Mouse (Mus musculus): ENCODE data around the gene Abcc6. TPM values are rescaled to one million over a fixed set of nuclear protein-coding genes. Genes with fewer than 3 reads are reported as not detected.

The Abcc6 gene
- polyA plus RNA-seq, 1 experiment from 2014 or later, result 0.78 TPM

DNA sequence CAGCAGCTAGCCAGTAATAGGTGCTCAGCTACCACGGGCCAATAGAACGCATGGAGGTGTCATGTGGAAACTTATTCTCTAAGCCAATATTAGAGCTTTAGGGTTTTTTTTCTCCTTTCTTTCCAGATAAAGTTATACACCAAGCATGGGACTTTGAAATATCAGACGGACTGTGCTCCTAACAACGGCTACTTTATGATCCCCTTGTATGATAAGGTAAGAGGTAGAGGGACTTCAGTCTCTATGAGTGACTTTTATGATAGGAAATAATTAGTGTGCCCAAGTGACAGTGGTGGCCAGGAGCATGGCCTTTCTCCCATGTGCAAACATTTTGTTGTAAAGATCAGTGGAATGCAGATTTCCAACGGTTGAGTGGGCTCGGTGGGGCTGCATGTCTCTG, 7.3 kb upstream of the Abcc6 start:
- Histone ChIP-seq H3K4me2 (no peak overlapping the region), H3K27me3 (ENCODE audit: insufficient read depth, low read length) (no peaks in the 10 kb centered on the region), H3K27ac (ENCODE audit: low read depth) (no peak overlapping the region), H3K4me3 (ENCODE audit: low read depth, low read length) (no peak overlapping the region), H3K36me3 (ENCODE audit: insufficient read depth) (peaks cover 51% of the 10 kb centered on the region), H3K9me3 (ENCODE audit: low read depth, low read length) (no peaks in the 10 kb centered on the region), H3K4me1 (ENCODE audit: insufficient read depth) (peaks cover 10% of the 10 kb centered on the region), H3K9ac (no peak overlapping the region)
- 86% methylated on average over 6 of the region's 6 CpGs for WGBS
- TF ChIP-seq CTCF (IDR thresholded peaks at IDR 0.05; ENCODE audit: low read depth), result no peak
- ATAC-seq (ENCODE audit: insufficient read depth) (no peak), DNase-seq (no peak)

DNA sequence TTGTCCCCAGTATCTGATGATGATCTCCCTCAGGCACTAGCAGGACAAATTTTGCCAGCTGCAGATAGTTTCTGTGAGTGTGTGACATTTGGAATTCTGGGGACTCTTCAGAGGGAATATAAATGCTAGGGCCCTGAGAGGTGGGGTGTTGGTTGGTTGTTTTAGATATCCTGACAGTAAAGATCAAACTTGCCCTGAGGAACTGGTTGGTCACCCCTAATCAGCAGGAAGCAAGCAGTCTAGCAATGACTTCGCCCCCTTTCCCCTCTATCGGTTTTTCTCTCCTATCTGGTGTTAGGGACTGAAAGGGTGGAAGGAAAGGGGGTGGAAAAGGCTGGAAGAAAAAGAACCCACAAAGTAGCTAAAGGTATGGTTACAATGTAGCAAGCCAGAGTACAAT, 5.4 kb upstream of the Abcc6 start:
- H3K9me3 ChIP-seq (ENCODE audit: low read depth, low read length), result no peaks in the 10 kb centered on the region
- no peak for TF ChIP-seq CTCF (IDR thresholded peaks at IDR 0.05; ENCODE audit: low read depth)
- 74% methylated on average over 2 of the region's 2 CpGs for WGBS
- ATAC-seq (ENCODE audit: insufficient read depth) (no peak), DNase-seq (no peak)
- H3K4me1 ChIP-seq (ENCODE audit: insufficient read depth), result peaks cover 10% of the 10 kb centered on the region
- no peak overlapping the region for H3K9ac ChIP-seq
- no peak overlapping the region for H3K27ac ChIP-seq (ENCODE audit: low read depth)
- no peak overlapping the region for H3K4me3 ChIP-seq (ENCODE audit: low read depth, low read length)
- H3K36me3 ChIP-seq (ENCODE audit: insufficient read depth), result peaks cover 31% of the 10 kb centered on the region
- H3K27me3 ChIP-seq (ENCODE audit: insufficient read depth, low read length), result no peaks in the 10 kb centered on the region
- no peak overlapping the region for H3K4me2 ChIP-seq

DNA sequence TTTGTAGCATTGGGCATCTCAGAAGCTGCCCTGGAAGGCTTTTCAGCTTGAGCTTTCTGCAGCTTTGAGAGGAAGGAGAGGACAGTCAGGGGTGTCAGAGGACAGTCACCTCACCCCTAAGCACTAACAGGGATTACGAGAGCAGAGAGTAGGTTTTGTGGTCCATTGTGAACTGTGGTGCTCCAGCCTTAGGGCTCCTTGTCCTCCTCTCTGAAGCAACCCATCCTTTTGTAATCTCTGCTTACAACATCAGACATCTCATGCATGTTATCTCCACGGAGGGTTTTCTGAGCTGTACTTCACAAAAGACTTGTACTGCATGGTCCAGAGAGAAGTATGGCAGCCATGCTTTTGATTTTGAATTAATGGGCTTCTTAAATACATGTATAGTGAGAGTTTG, 4.9 kb upstream of the Abcc6 start:
- Histone ChIP-seq H3K27me3 (ENCODE audit: insufficient read depth, low read length) (no peaks in the 10 kb centered on the region), H3K4me2 (peak overlapping the region; percentile 86), H3K36me3 (ENCODE audit: insufficient read depth) (peaks cover 27% of the 10 kb centered on the region), H3K9me3 (ENCODE audit: low read depth, low read length) (no peaks in the 10 kb centered on the region), H3K27ac (ENCODE audit: low read depth) (no peak overlapping the region), H3K4me3 (ENCODE audit: low read depth, low read length) (peak overlapping the region; percentile 96), H3K9ac (peak overlapping the region; percentile 84), H3K4me1 (ENCODE audit: insufficient read depth) (peaks cover 10% of the 10 kb centered on the region)
- no peak for DNase-seq
- no peak for ATAC-seq (ENCODE audit: insufficient read depth)
- no peak for TF ChIP-seq CTCF (IDR thresholded peaks at IDR 0.05; ENCODE audit: low read depth)
- WGBS, result 72% methylated on average over 2 of the region's 2 CpGs

DNA sequence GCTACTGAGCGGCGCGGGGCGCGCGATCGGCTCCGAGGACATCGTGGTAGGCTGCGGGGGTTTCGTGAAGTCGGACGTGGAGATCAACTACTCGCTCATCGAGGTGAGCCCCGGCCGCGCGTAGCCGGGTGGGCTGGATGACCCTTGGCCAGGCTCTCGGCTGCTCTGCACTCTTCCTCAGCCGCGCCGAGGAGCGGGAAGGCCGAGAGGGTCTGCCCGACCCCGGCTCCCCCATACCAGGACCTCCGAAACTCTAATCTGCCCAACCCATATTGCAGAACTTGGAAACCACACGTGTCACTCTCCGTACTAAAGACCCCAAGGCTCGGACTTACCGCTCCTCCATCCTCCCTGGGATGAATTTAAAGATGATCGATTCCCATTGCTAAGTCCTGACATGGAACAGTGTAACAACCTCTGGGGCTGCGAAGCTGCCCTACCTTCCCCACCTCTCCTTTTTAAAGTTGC, 3.8 kb upstream of the Abcc6 start:
- Histone ChIP-seq H3K4me2 (peak overlapping the region; percentile 86), H3K9ac (peak overlapping the region; percentile 84), H3K27me3 (ENCODE audit: insufficient read depth, low read length) (no peaks in the 10 kb centered on the region), H3K4me3 (ENCODE audit: low read depth, low read length) (peak overlapping the region; percentile 96), H3K36me3 (ENCODE audit: insufficient read depth) (peaks cover 16% of the 10 kb centered on the region; the same call in 1 of the 2 replicates), H3K27ac (ENCODE audit: low read depth) (no peak overlapping the region), H3K4me1 (ENCODE audit: insufficient read depth) (peaks cover 10% of the 10 kb centered on the region), H3K9me3 (ENCODE audit: low read depth, low read length) (no peaks in the 10 kb centered on the region)
- TF ChIP-seq CTCF (IDR thresholded peaks at IDR 0.05; ENCODE audit: low read depth), result no peak
- WGBS, result under 1% methylated on average over 35 of the region's 35 CpGs
- ATAC-seq (ENCODE audit: insufficient read depth), result peak; percentile 47
- DNase-seq, result no peak

DNA sequence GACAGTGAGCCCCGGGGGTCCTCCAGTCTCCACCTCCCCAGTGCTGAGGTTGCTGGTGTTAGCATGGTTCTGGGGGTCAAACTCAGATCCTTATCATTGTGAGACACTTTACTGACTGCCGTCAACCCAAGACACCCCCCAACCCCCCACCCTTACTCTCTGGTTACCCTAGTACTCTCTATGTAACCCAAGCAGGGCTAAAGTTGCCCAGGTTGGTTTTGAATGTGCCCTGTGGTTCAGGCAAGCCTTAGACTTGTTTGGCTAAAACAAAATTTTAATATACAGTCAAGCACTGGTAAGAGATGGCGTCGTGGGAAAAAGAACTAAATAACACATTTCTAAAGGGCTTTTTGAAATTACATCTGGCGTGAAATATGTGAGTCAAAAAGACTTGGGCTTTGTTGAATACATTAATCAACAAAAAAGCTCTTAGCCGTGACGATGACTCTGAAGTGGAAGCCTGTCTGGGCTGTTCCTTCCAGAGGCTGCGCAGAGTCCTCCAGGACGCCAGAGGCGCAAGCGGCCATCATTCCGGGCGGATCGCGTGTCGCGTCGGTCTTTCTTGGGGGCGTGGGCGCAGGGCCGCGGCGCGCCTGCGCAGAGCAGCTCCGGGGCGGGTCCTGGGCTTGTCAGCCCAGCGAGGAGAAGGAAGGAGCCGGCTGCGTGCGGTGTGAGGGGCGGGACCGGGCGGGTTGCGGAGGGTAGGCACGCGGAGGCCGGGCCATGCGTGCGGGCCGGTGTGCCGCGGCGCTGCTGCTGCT, 3.2 kb upstream of the Abcc6 start, which contains the start of gene Nomo1:
Nomo1 (plus strand) TSS at position 590 of the 761 bp plus-strand sequence.
- H3K27me3 ChIP-seq (ENCODE audit: insufficient read depth, low read length), result no peaks in the 10 kb centered on the region
- H3K27ac ChIP-seq (ENCODE audit: low read depth), result no peak within 1 kb of the TSS
- peak; percentile 78 for TF ChIP-seq CTCF (IDR thresholded peaks at IDR 0.05; ENCODE audit: low read depth)
- DNase-seq (peak; percentile 98), ATAC-seq (ENCODE audit: insufficient read depth) (peak; percentile 93)
- H3K4me2 ChIP-seq, result peak within 1 kb of the TSS; percentile 86
- no peaks in the 10 kb centered on the region for H3K9me3 ChIP-seq (ENCODE audit: low read depth, low read length)
- H3K4me1 ChIP-seq (ENCODE audit: insufficient read depth), result peaks cover 10% of the 10 kb centered on the region
- H3K36me3 ChIP-seq (ENCODE audit: insufficient read depth), result peaks cover 10% of the 10 kb centered on the region; the same call in 1 of the 2 replicates
- peak within 1 kb of the TSS; percentile 96 for H3K4me3 ChIP-seq (ENCODE audit: low read depth, low read length)
- H3K9ac ChIP-seq, result peak within 1 kb of the TSS; percentile 84
- WGBS, result 7% methylated on average over 29 of the region's 44 CpGs

DNA sequence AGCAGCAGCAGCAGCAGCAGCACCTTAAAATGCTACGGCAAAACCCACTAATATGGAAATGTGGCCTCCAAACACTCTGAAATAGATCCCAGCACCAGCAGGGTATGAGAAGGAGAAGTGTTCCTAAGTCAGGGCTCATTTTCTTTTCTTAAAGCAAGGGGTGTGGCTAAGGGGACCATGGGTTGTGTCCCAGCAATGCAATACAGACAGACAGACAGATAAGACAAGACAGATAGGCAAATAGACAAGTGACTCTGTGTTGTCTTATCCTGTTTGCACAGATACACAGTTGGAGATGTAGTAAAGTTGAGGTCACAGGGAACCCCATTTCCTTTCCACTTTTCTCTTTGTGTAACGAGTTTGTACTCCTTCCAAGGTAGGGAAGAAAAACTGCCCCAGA, 973 bp upstream of the Abcc6 start:
- Histone ChIP-seq H3K9me3 (ENCODE audit: low read depth, low read length) (no peaks in the 10 kb centered on the region), H3K9ac (peak overlapping the region; percentile 6; the same call in 1 of the 2 replicates), H3K36me3 (ENCODE audit: insufficient read depth) (no peaks in the 10 kb centered on the region), H3K27ac (ENCODE audit: low read depth) (no peak overlapping the region), H3K4me3 (ENCODE audit: low read depth, low read length) (no peak overlapping the region), H3K4me2 (no peak overlapping the region), H3K27me3 (ENCODE audit: insufficient read depth, low read length) (no peaks in the 10 kb centered on the region), H3K4me1 (ENCODE audit: insufficient read depth) (peaks cover 10% of the 10 kb centered on the region)
- ATAC-seq (ENCODE audit: insufficient read depth) (no peak), DNase-seq (no peak)
- 56% methylated on average over 2 of the region's 2 CpGs for WGBS
- TF ChIP-seq CTCF (IDR thresholded peaks at IDR 0.05; ENCODE audit: low read depth), result no peak

DNA sequence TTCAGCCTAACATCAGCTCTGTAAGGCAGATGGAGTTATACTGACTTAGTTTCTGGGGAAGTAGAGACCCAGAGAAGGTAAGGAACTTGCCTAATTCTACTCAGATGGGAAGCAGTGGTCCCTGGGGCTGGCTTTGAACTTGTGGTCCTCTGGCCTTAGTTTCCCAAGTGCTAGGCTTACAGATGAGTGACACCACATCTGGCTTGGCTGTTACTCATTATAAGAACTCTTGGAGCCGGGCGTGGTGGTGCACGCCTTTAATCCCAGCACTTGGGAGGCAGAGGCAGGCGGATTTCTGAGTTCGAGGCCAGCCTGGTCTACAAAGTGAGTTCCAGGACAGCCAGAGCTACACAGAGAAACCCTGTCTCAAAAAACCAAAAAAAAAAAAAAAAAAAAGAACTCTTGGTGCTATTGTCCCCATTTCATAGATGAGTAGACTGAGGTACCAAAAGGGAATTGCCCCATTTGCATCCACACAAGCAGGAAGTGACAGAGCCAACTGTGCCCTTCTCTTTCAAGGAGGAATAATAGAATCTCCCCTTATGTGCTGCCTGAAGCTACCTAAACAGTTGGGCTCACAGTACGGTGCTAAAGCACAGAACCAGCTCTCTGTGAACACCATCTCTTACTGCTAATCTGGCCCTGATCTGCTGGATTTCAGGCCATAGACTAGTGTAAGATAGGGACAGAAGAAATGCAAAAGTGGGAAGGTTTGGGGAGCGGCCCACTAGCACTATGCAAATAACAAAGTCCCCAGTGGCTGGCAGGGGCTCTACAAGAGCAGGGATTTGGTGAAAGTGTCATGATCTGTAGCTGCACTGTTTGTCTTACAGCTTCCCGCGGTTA, 580 bp downstream of the Abcc6 start:
- peak; percentile 33 for TF ChIP-seq CTCF (IDR thresholded peaks at IDR 0.05; ENCODE audit: low read depth)
- ATAC-seq (ENCODE audit: insufficient read depth) (no peak), DNase-seq (no peak)
- Histone ChIP-seq H3K4me2 (peak overlapping the region; percentile 43), H3K27ac (ENCODE audit: low read depth) (peak overlapping the region; percentile 12; the same call in 1 of the 2 replicates), H3K36me3 (ENCODE audit: insufficient read depth) (no peaks in the 10 kb centered on the region), H3K9ac (peak overlapping the region; percentile 47; the same call in 1 of the 2 replicates), H3K27me3 (ENCODE audit: insufficient read depth, low read length) (no peaks in the 10 kb centered on the region), H3K4me1 (ENCODE audit: insufficient read depth) (peaks cover 4% of the 10 kb centered on the region), H3K4me3 (ENCODE audit: low read depth, low read length) (peak overlapping the region; percentile 12; the same call in 1 of the 2 replicates), H3K9me3 (ENCODE audit: low read depth, low read length) (no peaks in the 10 kb centered on the region)
- 62% methylated on average over 9 of the region's 9 CpGs for WGBS

All from lung, embryonic 14.5 days (tissue).